Mouse (Mus musculus): ENCODE data around the gene Wfdc21. TPM values are rescaled to one million over a fixed set of nuclear protein-coding genes. Genes with fewer than 3 reads are reported as not detected.
A peak's percentile ranks its signal among the peaks of the same experiment; 100 is the strongest.

Gene Wfdc21
- polyA plus RNA-seq, 1 experiment from 2014 or later = 1.4 TPM

GRCm38 (mm10) chr11:83771014-83771413, 24.3 kb downstream of the Wfdc21 start:
- Histone ChIP-seq H3K36me3 (ENCODE audit: control insufficient read depth, insufficient read depth, low read length) (peaks cover 85% of the 10 kb centered on the region), H3K9ac (ENCODE audit: low read depth, low read length) (no peak overlapping the region), H3K4me1 (ENCODE audit: control insufficient read depth, insufficient read depth, low read length) (no peaks in the 10 kb centered on the region), H3K4me2 (ENCODE audit: low read depth, low read length) (no peak overlapping the region), H3K4me3 (ENCODE audit: low read depth, low read length) (no peak overlapping the region), H3K27me3 (replicated peaks; ENCODE audit: control insufficient read depth, insufficient read depth, low read length) (no peaks in the 10 kb centered on the region), H3K27ac (replicated peaks; ENCODE audit: low read depth, low read length) (no peak overlapping the region), H3K9me3 (ENCODE audit: control insufficient read depth, low read length) (no peaks in the 10 kb centered on the region)
- DNase-seq (ENCODE audit: low spot score) (no peak), ATAC-seq (ENCODE audit: low read depth) (no peak)
- 94% methylated on average over 7 of the region's 7 CpGs for WGBS

GRCm38 (mm10) chr11:83772341-83772740, 25.6 kb downstream of the Wfdc21 start:
- Histone ChIP-seq H3K9ac (ENCODE audit: low read depth, low read length) (no peak overlapping the region), H3K27ac (replicated peaks; ENCODE audit: low read depth, low read length) (no peak overlapping the region), H3K36me3 (ENCODE audit: control insufficient read depth, insufficient read depth, low read length) (peaks cover 85% of the 10 kb centered on the region), H3K9me3 (ENCODE audit: control insufficient read depth, low read length) (no peaks in the 10 kb centered on the region), H3K4me3 (ENCODE audit: low read depth, low read length) (no peak overlapping the region), H3K4me2 (ENCODE audit: low read depth, low read length) (no peak overlapping the region), H3K27me3 (replicated peaks; ENCODE audit: control insufficient read depth, insufficient read depth, low read length) (no peaks in the 10 kb centered on the region), H3K4me1 (ENCODE audit: control insufficient read depth, insufficient read depth, low read length) (no peaks in the 10 kb centered on the region)
- WGBS = 94% methylated on average over 6 of the region's 6 CpGs
- ATAC-seq (ENCODE audit: low read depth) (no peak), DNase-seq (ENCODE audit: low spot score) (no peak)

DNA sequence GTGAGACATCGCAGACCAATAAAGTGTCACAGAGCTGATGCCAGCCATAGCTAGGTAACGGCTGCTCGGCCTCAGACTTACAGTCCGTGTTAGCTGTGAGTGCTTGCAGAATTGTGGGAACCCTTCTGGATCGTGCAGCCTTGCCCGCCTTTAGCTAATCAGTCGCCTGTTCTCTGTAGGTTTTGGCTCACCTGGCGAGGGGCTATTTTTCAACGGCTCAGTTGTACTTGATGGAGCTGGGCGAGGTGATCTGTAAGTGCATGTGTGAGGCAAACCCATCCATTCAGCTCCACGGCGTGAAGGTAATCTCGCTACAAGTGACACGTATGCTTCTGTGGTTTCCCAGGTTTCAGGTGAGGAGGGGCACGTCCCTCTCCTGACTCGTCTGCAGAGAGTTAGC, 27.0 kb downstream of the Wfdc21 start:
- H3K9me3 ChIP-seq (ENCODE audit: control insufficient read depth, low read length) = no peaks in the 10 kb centered on the region
- no peak overlapping the region for H3K4me3 ChIP-seq (ENCODE audit: low read depth, low read length)
- H3K36me3 ChIP-seq (ENCODE audit: control insufficient read depth, insufficient read depth, low read length) = peaks cover 84% of the 10 kb centered on the region
- H3K4me2 ChIP-seq (ENCODE audit: low read depth, low read length) = no peak overlapping the region
- no peak overlapping the region for H3K9ac ChIP-seq (ENCODE audit: low read depth, low read length)
- WGBS = 94% methylated on average over 16 of the region's 16 CpGs
- ATAC-seq (ENCODE audit: low read depth) (no peak), DNase-seq (ENCODE audit: low spot score) (no peak)
- no peaks in the 10 kb centered on the region for H3K27me3 ChIP-seq (replicated peaks; ENCODE audit: control insufficient read depth, insufficient read depth, low read length)
- no peaks in the 10 kb centered on the region for H3K4me1 ChIP-seq (ENCODE audit: control insufficient read depth, insufficient read depth, low read length)
- no peak overlapping the region for H3K27ac ChIP-seq (replicated peaks; ENCODE audit: low read depth, low read length)

DNA sequence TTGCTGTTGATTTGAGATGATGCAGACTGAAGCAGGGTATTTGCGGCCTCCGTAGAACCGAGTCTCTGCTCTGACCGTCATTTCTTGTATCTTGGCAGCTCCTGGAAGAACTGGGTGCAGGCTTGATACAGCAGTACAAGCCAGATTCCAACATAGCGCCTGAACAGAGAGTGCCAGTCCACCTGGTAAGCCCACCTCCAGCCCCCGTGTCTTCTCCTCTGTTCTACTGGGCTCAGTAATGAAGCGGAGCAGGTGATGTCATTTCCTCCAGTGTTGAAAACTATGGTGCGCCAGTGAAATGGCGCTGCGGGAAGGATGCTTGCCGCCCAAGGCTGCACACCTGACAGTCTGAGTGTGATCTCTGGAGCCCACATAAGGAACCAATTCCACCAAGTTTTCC, 27.6 kb downstream of the Wfdc21 start:
- ATAC-seq (ENCODE audit: low read depth) = no peak
- Histone ChIP-seq H3K9ac (ENCODE audit: low read depth, low read length) (no peak overlapping the region), H3K4me2 (ENCODE audit: low read depth, low read length) (no peak overlapping the region), H3K36me3 (ENCODE audit: control insufficient read depth, insufficient read depth, low read length) (peaks cover 84% of the 10 kb centered on the region), H3K4me1 (ENCODE audit: control insufficient read depth, insufficient read depth, low read length) (no peaks in the 10 kb centered on the region), H3K27ac (replicated peaks; ENCODE audit: low read depth, low read length) (no peak overlapping the region), H3K9me3 (ENCODE audit: control insufficient read depth, low read length) (no peaks in the 10 kb centered on the region), H3K27me3 (replicated peaks; ENCODE audit: control insufficient read depth, insufficient read depth, low read length) (no peaks in the 10 kb centered on the region), H3K4me3 (ENCODE audit: low read depth, low read length) (no peak overlapping the region)
- WGBS = 92% methylated on average over 11 of the region's 11 CpGs
- no peak for DNase-seq (ENCODE audit: low spot score)

DNA sequence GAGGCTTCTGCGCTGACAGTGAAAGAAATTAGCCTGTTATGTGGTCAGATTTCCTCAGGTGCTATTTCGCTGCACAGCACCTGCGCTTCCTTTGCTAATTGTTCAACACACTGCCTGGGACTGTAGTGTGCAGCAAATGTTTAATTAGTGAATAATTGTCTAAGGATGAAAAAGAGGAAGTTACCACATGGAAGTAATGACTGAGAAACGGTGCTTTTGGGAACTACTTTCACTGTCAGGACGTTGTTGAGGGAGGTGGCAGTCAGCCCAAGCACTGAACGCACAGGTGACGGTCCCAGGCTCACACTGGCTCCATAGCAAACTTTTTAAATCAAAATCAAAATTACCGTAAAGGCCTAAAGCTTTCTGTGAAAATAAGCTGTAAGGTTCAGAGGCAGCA, 30.1 kb downstream of the Wfdc21 start:
- H3K9ac ChIP-seq (ENCODE audit: low read depth, low read length) = no peak overlapping the region
- H3K27me3 ChIP-seq (replicated peaks; ENCODE audit: control insufficient read depth, insufficient read depth, low read length) = no peaks in the 10 kb centered on the region
- no peaks in the 10 kb centered on the region for H3K9me3 ChIP-seq (ENCODE audit: control insufficient read depth, low read length)
- no peaks in the 10 kb centered on the region for H3K4me1 ChIP-seq (ENCODE audit: control insufficient read depth, insufficient read depth, low read length)
- H3K4me3 ChIP-seq (ENCODE audit: low read depth, low read length) = no peak overlapping the region
- DNase-seq (ENCODE audit: low spot score) (no peak), ATAC-seq (ENCODE audit: low read depth) (no peak)
- 90% methylated on average over 8 of the region's 8 CpGs for WGBS
- H3K4me2 ChIP-seq (ENCODE audit: low read depth, low read length) = no peak overlapping the region
- H3K27ac ChIP-seq (replicated peaks; ENCODE audit: low read depth, low read length) = no peak overlapping the region
- peaks cover 96% of the 10 kb centered on the region for H3K36me3 ChIP-seq (ENCODE audit: control insufficient read depth, insufficient read depth, low read length)

GRCm38 (mm10) chr11:83783931-83784600, 37.3 kb downstream of the Wfdc21 start:
- H3K4me3 ChIP-seq (ENCODE audit: low read depth, low read length) = no peak overlapping the region
- H3K9ac ChIP-seq (ENCODE audit: low read depth, low read length) = no peak overlapping the region
- H3K36me3 ChIP-seq (ENCODE audit: control insufficient read depth, insufficient read depth, low read length) = peaks cover 44% of the 10 kb centered on the region
- no peaks in the 10 kb centered on the region for H3K27me3 ChIP-seq (replicated peaks; ENCODE audit: control insufficient read depth, insufficient read depth, low read length)
- H3K27ac ChIP-seq (replicated peaks; ENCODE audit: low read depth, low read length) = no peak overlapping the region
- peak; percentile 22 for DNase-seq (ENCODE audit: low spot score)
- 73% methylated on average over 13 of the region's 14 CpGs for WGBS
- no peaks in the 10 kb centered on the region for H3K9me3 ChIP-seq (ENCODE audit: control insufficient read depth, low read length)
- H3K4me1 ChIP-seq (ENCODE audit: control insufficient read depth, insufficient read depth, low read length) = no peaks in the 10 kb centered on the region
- no peak for ATAC-seq (ENCODE audit: low read depth)
- no peak overlapping the region for H3K4me2 ChIP-seq (ENCODE audit: low read depth, low read length)

DNA sequence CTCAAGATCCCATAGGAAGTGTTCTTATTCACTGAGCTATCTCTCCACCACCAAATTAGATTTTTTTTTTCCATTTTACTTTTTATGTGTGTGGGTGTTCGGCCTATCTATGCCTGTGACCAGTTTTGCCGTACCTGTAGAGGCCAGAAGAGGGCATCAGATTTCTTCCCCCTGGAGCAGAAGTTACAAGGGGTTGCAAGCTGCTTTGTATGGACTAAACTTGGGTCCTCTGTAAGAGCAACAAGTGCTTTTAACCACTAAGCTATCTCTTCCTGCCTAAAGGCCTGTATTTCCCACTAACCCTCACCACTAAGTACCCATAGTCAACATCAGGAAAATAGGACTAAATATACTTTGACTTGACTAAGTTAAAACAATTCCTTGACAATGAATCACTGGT, 37.9 kb downstream of the Wfdc21 start:
- 86% methylated on average over 2 of the region's 2 CpGs for WGBS
- no peak for DNase-seq (ENCODE audit: low spot score)

GRCm38 (mm10) chr11:83785366-83785765, 38.6 kb downstream of the Wfdc21 start:
- Histone ChIP-seq H3K27ac (replicated peaks; ENCODE audit: low read depth, low read length) (no peak overlapping the region), H3K4me3 (ENCODE audit: low read depth, low read length) (no peak overlapping the region), H3K4me1 (ENCODE audit: control insufficient read depth, insufficient read depth, low read length) (no peaks in the 10 kb centered on the region), H3K9me3 (ENCODE audit: control insufficient read depth, low read length) (no peaks in the 10 kb centered on the region), H3K27me3 (replicated peaks; ENCODE audit: control insufficient read depth, insufficient read depth, low read length) (no peaks in the 10 kb centered on the region), H3K9ac (ENCODE audit: low read depth, low read length) (no peak overlapping the region), H3K4me2 (ENCODE audit: low read depth, low read length) (no peak overlapping the region), H3K36me3 (ENCODE audit: control insufficient read depth, insufficient read depth, low read length) (peaks cover 31% of the 10 kb centered on the region)
- 0 out of 2 replicates have a peak, but pooled peaks have one; percentile 58 for ATAC-seq (ENCODE audit: low read depth)
- WGBS = 5% methylated on average over 2 of the region's 2 CpGs
- DNase-seq (ENCODE audit: low spot score) = peak; percentile 70

More for the DNA sequence above, 37.9 kb downstream of the Wfdc21 start:
- H3K27me3 ChIP-seq (replicated peaks; ENCODE audit: control insufficient read depth, insufficient read depth, low read length) = no peaks in the 10 kb centered on the region
- H3K9me3 ChIP-seq (ENCODE audit: control insufficient read depth, low read length) = no peaks in the 10 kb centered on the region
- H3K9ac ChIP-seq (ENCODE audit: low read depth, low read length) = no peak overlapping the region
- ATAC-seq (ENCODE audit: low read depth) = no peak
- no peak overlapping the region for H3K27ac ChIP-seq (replicated peaks; ENCODE audit: low read depth, low read length)
- no peaks in the 10 kb centered on the region for H3K4me1 ChIP-seq (ENCODE audit: control insufficient read depth, insufficient read depth, low read length)
- no peak overlapping the region for H3K4me2 ChIP-seq (ENCODE audit: low read depth, low read length)
- peaks cover 38% of the 10 kb centered on the region for H3K36me3 ChIP-seq (ENCODE audit: control insufficient read depth, insufficient read depth, low read length)
- H3K4me3 ChIP-seq (ENCODE audit: low read depth, low read length) = no peak overlapping the region

GRCm38 (mm10) chr11:83786835-83787234, 40.1 kb downstream of the Wfdc21 start:
- Histone ChIP-seq H3K4me3 (ENCODE audit: low read depth, low read length) (no peak overlapping the region), H3K27ac (replicated peaks; ENCODE audit: low read depth, low read length) (no peak overlapping the region)

More at GRCm38 (mm10) chr11:83786835-83787234, 40.1 kb downstream of the Wfdc21 start:
- ATAC-seq (ENCODE audit: low read depth) (no peak), DNase-seq (ENCODE audit: low spot score) (peak; percentile 24)
- Histone ChIP-seq H3K4me2 (ENCODE audit: low read depth, low read length) (no peak overlapping the region), H3K36me3 (ENCODE audit: control insufficient read depth, insufficient read depth, low read length) (peaks cover 17% of the 10 kb centered on the region; the same call in 1 of the 2 replicates), H3K4me1 (ENCODE audit: control insufficient read depth, insufficient read depth, low read length) (no peaks in the 10 kb centered on the region), H3K9ac (ENCODE audit: low read depth, low read length) (no peak overlapping the region), H3K27me3 (replicated peaks; ENCODE audit: control insufficient read depth, insufficient read depth, low read length) (no peaks in the 10 kb centered on the region), H3K9me3 (ENCODE audit: control insufficient read depth, low read length) (no peaks in the 10 kb centered on the region)
- 59% methylated on average over 4 of the region's 4 CpGs for WGBS
